ENCODE assay signal across 12 mouse cellular contexts in genomic region chr14:45984135-45984892, GRCm38 (mm10).
DNase-seq lines count a peak whose midpoint lies in the region; ATAC-seq and TF ChIP-seq lines count a peak whose summit lies in the region.
"Had no signal": no experiment of that assay in that cellular context is flagged by ENCODE, and none has a peak within 500 bp of the region (broad histone marks: within the 10 kb centered on the region; RNA-seq: fewer than 3 reads in every experiment).

No protein-coding gene starts in this region.

- H3K4me1 ChIP-seq in embryonic facial prominence, embryonic 14.5 days (ENCODE audit: control insufficient read depth, insufficient read depth, low read length) = peaks cover 18% of the 10 kb centered on the region; the same call in 1 of the 2 replicates
- peaks cover 11% of the 10 kb centered on the region; the same call in 1 of the 2 replicates for H3K4me1 ChIP-seq in lung, embryonic 14.5 days (ENCODE audit: insufficient read depth)

- H3K9me3 ChIP-seq in embryonic facial prominence, embryonic 14.5 days (ENCODE audit: control insufficient read depth, low read length) = no peaks in the 10 kb centered on the region
- H3K9me3 ChIP-seq in lung, embryonic 14.5 days (ENCODE audit: low read depth, low read length) = no peaks in the 10 kb centered on the region

- TF ChIP-seq CTCF in brain, embryonic 14.5 days (IDR thresholded peaks at IDR 0.05; ENCODE audit: borderline replicate concordance, extremely low read depth, insufficient read depth, insufficient read length) = no peak
- no peak for TF ChIP-seq CTCF in lung, embryonic 14.5 days (IDR thresholded peaks at IDR 0.05; ENCODE audit: low read depth)

- TF ChIP-seq POLR2A in brain, embryonic 14.5 days (IDR thresholded peaks at IDR 0.05; ENCODE audit: borderline replicate concordance, extremely low read depth, insufficient read depth, insufficient read length, poor library complexity, severe bottlenecking) = no peak

- no peak overlapping the region; the same call in 1 of the 2 replicates for H3K27ac ChIP-seq in embryonic facial prominence, embryonic 14.5 days (replicated peaks; ENCODE audit: low read depth, low read length)
- H3K27ac ChIP-seq in lung, embryonic 14.5 days (ENCODE audit: low read depth) = no peak overlapping the region; the same call in 1 of the 2 replicates

- WGBS in embryonic facial prominence, embryonic 14.5 days = 35% methylated on average over 20 of the region's 20 CpGs
- 39% methylated on average over 20 of the region's 20 CpGs for WGBS in lung, embryonic 14.5 days

- peak; percentile 79; the same call in 1 of the 2 replicates for ATAC-seq in embryonic facial prominence, embryonic 14.5 days (ENCODE audit: low read depth)
- peak; percentile 86; the same call in 1 of the 2 replicates for ATAC-seq in lung, embryonic 14.5 days (ENCODE audit: insufficient read depth)
- ATAC-seq: forebrain, embryonic 16.5 days; inflammation-experienced regulatory T-cells, adult 6 months had no signal

- H3K4me2 ChIP-seq in embryonic facial prominence, embryonic 14.5 days (ENCODE audit: low read depth, low read length) = peak overlapping the region; percentile 37
- H3K4me2 ChIP-seq in lung, embryonic 14.5 days = peak overlapping the region; percentile 50

- H3K9ac ChIP-seq in embryonic facial prominence, embryonic 14.5 days (ENCODE audit: low read depth, low read length) = no peak overlapping the region; the same call in 1 of the 2 replicates
- no peak overlapping the region for H3K9ac ChIP-seq in lung, embryonic 14.5 days

- peak overlapping the region; percentile 12 for H3K4me3 ChIP-seq in embryonic facial prominence, embryonic 14.5 days (ENCODE audit: low read depth, low read length)
- H3K4me3 ChIP-seq in lung, embryonic 14.5 days (ENCODE audit: low read depth, low read length) = no peak overlapping the region

- DNase-seq in gastrocnemius, postnatal 14 days = peak; percentile 11
- DNase-seq in gastrocnemius, postnatal 10 days = no peak
- DNase-seq in brain, embryonic 14.5 days (ENCODE audit: low read depth) = peak; percentile 28
- DNase-seq in embryonic facial prominence, embryonic 14.5 days (ENCODE audit: low spot score) = peak; percentile 88
- DNase-seq in lung, embryonic 14.5 days = peak; percentile 88
- DNase-seq in B cell, adult 2 months = no peak
- DNase-seq in layer of hippocampus, adult 8-10 months (ENCODE audit: low spot score in 2 of 2) = no peak
- no peak for DNase-seq in frontal cortex, postnatal 14 days (ENCODE audit: low spot score in 2 of 2)
- DNase-seq: heart, postnatal 10 days; thymus, postnatal 4 days had no signal

- intact Hi-C loops in gastrocnemius, postnatal 14 days (cut with DNase I; ENCODE audit: low total_unique reads) = loop anchor here (10.0 kb wide), 1 partner anchor 400 kb away; no protein-coding TSS in a partner anchor

- H3K36me3 ChIP-seq in embryonic facial prominence, embryonic 14.5 days (ENCODE audit: control insufficient read depth, insufficient read depth, low read length) = no peaks in the 10 kb centered on the region
- no peaks in the 10 kb centered on the region for H3K36me3 ChIP-seq in lung, embryonic 14.5 days (ENCODE audit: insufficient read depth)

- no peaks in the 10 kb centered on the region for H3K27me3 ChIP-seq in embryonic facial prominence, embryonic 14.5 days (replicated peaks; ENCODE audit: control insufficient read depth, insufficient read depth, low read length)
- no peaks in the 10 kb centered on the region for H3K27me3 ChIP-seq in lung, embryonic 14.5 days (ENCODE audit: insufficient read depth, low read length)

Comparison
In these comparisons a context has a peak if more than half of its experiments do, and no peak if none do; other contexts are left out.
1. DNase-seq: peak in gastrocnemius, postnatal 14 days (single experiment), brain, embryonic 14.5 days (single experiment), embryonic facial prominence, embryonic 14.5 days (single experiment) and lung, embryonic 14.5 days (single experiment); none in gastrocnemius, postnatal 10 days (single experiment), B cell, adult 2 months (0 of 2), layer of hippocampus, adult 8-10 months (0 of 2) and frontal cortex, postnatal 14 days (0 of 2).